Mouse (Mus musculus) gastrocnemius, postnatal 10 days (tissue): ENCODE data around the gene Herpud1. TPM values are rescaled to one million over a fixed set of nuclear protein-coding genes. Genes with fewer than 3 reads are reported as not detected.
A peak's percentile ranks its signal among the peaks of the same experiment; 100 is the strongest.

Experiments
- DNase-seq: peaks from one replicate; pipeline ENCODE4 v3.0.0; 2021; ENCODE audit warnings: mixed read lengths
- total RNA-seq, 2 experiments: library from RNA; stranded (reverse); gene quantifications; 2 replicates each; pipeline ENCODE4 v1.2.3; 2021

The Herpud1 gene
- total RNA-seq, 2 experiments from 2014 or later, result 51.7 to 56.6 TPM

DNA sequence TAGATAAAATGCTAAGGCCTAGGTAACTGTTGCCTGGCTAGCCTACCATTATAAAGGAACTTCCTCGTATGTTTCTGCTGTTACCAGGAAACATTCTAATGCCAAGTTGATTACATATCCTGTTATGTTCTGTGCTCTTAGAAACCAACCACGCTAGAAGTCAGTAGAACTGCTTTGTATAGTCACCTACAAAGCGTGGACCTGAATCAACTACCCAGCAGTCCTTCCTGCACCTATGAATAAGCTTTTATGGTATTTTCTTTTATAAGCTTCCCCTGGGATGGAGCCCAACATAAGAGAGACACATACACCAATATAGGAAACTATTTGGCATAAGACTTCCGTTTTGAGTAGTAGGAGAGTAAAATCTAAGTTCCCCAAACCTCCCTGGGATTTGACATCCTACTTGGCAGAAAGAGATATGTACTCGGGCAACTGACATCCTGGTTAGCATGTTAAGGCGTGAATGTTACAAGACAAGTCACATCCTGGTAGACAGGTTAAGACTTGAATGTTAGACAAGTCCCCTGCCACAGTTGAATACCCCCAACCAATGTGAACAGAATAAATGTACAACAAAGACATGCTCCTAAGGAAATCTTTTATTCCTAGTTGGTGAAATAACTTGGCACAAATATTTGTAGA lies 13.2 kb upstream of the Herpud1 start:
- no peak for DNase-seq

DNA sequence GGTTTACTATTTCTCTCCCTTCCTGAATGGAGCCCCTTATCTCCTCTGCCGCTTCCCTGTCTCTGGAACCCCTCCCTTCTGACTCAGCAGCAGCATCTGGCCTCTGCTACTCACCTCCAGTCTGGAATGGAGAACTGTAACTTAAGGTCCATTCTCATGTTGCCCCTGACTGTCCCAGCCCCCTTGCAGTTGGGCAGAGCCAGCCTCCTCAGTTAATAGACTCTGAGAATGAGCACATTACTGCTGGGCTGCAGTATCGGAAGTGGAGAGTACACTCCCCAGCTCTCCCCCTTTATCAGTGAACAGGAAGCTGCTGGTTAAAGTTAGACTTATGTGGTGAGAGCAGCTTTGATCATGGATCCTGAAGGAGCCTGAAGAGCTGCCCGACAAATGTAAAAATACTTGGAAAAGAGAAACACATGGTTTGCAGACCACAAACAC lies 10.7 kb upstream of the Herpud1 start:
- no peak for DNase-seq

DNA sequence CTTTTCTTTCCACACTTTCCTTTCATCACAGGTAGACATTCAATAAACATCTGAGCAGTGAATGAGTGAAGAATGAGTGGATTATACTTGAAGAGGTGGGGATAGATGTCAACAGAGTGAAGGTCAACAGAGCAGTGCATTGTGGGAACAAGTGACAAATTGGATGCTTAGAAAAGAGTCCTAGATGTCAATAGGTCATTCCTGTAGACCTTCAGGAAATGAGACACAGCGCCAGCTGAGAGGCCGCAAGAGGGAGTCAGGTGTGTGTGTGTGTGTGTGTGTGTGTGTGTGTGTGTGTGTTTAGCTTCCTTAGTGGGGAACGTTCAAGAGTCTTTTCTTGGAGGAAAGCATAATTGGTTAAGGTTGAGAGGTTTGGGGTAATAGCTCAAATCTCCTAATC lies 10.1 kb upstream of the Herpud1 start:
- no peak for DNase-seq

GRCm38 (mm10) chr8:94376580-94376979 lies 9.7 kb upstream of the Herpud1 start:
- DNase-seq, result no peak

DNA sequence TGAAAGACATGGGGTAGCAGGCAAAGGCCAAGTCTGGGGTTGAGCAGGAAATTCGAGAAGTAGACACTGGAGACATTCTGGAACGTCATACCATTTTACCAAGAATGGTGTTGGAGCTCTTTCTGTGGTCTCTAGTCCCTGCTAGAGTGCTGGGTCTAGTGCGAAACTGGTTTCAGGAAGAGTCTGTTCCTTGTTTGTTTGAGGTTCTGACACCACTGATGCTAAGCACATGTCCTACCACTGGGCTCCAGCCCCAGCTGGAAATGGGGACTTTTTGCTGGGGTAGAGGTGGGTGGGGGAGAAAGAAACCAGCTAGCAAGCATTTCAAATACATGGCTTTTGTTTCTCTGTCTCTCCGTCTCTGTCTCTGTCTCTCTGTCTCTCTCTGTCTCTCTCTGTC lies 9.2 kb upstream of the Herpud1 start:
- no peak for DNase-seq

GRCm38 (mm10) chr8:94377714-94378205 lies 8.5 kb upstream of the Herpud1 start:
- DNase-seq, result peak; percentile 30

- no peak for DNase-seq
These were observed 7.3 kb upstream of the Herpud1 start for GRCm38 (mm10) chr8:94378763-94379415.

DNA sequence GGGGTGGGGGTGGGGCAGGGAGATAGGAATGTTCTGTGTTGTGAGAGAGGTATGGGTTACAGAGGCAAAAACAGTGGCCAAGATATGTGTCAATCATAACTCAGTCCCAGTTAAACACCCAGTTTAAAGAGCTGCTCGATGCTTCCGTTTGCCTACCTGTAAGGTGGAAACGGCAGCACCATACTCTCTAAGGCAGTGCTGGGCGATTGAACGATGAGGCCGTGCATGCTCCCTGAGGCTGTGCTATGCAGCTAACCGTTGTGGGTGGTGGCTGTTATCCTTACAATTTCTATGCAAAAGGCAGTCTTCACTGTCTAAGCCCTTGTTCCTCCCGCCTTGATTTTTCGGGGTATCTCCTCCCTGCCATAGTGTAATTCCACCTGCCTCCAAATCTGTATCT lies 6.6 kb upstream of the Herpud1 start:
- DNase-seq, result no peak

GRCm38 (mm10) chr8:94384166-94384565 lies 2.1 kb upstream of the Herpud1 start:
- no peak for DNase-seq

- DNase-seq, result no peak
These were observed 578 bp upstream of the Herpud1 start for GRCm38 (mm10) chr8:94385506-94386213.

DNA sequence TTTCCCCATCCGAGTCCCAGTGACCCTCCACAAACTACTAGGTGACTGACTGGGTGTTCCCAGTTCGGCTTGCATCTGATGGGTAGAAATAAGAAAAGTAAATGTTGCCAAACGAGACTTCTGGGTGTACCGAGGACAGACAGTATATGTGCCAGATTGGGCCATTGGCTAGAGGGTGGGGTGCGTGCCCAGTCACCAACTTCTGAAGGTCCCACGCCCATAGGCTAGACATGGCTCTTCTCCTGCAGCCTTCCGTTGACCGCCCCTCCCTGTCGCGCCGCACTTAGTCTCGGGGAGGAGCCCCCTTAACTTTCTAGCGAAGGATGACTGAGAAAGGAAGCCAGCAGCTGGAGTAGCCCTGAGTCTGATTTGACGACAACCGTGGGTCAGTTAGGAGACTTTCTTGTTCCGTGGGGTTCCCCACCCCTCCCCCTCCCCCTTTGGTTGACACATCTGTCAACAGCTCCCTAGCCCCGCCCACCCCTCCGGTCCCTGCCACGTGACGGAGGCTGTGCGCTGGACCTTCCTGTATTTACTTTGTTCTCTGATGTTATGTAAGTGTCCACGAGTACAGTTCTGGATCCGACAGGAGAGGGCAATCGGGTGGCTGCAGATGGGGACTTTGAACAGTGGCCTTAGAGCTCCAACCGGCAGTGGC lies 918 bp downstream of the Herpud1 start:
- DNase-seq, result peak; percentile 71

- DNase-seq, result no peak
These were observed 1.5 kb downstream of the Herpud1 start for GRCm38 (mm10) chr8:94387785-94388184.

DNA sequence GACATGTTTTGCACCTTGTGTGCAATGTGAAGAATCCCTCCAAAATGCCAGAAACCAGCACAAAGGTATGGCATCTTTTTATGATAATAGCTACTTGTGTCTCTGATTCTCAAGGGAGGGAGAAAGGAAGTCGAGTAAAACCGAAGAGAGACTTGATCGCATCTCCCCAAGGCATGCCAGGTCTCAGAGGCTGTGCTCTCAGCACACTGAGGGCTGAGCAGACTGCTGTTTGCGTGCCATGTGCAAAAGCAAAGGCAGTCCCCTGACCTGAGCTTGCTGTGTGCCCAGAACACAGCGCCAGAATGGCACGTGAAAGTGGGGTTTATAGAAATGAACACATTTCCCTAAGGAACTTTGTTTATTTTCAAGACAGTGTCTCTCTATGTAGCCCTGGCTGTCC lies 3.3 kb downstream of the Herpud1 start:
- no peak for DNase-seq

GRCm38 (mm10) chr8:94390429-94390828 lies 4.2 kb downstream of the Herpud1 start:
- DNase-seq, result no peak

- no peak for DNase-seq
These were observed 4.7 kb downstream of the Herpud1 start for GRCm38 (mm10) chr8:94390910-94391309.

DNA sequence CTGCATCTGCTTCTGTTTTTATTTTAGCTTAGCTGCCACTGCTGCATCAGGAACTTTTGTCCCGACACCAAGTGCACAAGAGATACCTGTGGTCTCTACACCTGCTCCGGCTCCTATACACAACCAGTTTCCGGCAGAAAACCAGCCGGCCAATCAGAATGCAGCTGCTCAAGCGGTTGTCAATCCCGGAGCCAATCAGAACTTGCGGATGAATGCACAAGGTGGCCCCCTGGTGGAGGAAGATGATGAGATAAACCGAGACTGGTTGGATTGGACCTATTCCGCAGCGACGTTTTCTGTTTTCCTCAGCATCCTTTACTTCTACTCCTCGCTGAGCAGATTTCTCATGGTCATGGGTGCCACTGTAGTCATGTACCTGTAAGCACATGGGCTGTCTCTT lies 5.9 kb downstream of the Herpud1 start:
- peak; percentile 66 for DNase-seq

DNA sequence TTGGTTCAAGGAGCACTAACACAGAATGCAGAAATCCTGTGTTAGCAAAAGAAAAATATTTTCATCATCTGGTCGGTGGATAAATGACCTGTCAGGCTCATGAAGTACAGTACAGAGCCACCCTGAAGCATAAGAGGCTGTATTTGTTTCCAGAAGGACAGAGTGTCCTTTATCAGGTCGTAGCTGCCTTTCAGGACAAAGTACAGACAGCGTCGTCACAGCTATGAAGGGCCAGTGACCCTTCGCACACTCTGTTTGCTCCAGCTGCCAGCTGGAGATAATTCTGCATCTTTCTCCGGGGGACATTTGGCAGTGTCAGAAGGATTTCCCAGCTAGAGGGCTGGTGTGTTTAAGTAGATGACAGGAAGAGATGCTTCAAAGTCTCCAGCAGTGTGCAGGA lies 6.4 kb downstream of the Herpud1 start:
- no peak for DNase-seq

DNA sequence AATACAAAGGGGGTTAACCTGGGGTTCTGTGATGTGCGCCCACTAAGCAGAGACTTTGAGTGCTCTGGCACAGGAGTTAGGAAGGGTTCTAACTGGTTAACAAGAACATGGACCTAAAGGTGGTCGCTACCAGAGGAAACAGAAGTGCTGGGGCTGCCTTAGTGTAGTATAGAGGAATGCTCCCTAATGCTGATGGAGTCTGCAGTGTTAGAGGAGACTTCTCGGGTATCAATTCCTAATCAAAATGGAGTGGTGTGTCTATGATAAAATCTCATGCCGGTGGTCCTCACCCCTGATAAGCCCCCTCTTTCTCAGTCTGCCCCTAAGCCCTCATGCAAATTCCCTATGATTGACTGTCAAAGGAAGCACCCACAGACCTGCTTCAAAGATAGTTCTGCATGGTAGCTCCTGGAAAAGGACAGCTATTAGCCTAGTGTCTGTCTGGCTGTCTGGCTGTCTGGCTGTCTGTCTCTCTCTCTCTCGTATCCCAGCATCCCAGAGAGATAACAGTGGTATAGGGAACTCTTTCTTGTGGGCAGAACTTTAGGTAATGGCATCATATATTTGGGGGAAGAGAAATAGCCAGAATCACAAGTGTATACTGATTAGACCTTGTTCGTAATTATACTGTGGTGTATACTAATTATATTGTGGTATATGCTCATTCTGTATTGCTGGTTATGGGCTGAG lies 9.8 kb downstream of the Herpud1 start:
- DNase-seq, result no peak

DNA sequence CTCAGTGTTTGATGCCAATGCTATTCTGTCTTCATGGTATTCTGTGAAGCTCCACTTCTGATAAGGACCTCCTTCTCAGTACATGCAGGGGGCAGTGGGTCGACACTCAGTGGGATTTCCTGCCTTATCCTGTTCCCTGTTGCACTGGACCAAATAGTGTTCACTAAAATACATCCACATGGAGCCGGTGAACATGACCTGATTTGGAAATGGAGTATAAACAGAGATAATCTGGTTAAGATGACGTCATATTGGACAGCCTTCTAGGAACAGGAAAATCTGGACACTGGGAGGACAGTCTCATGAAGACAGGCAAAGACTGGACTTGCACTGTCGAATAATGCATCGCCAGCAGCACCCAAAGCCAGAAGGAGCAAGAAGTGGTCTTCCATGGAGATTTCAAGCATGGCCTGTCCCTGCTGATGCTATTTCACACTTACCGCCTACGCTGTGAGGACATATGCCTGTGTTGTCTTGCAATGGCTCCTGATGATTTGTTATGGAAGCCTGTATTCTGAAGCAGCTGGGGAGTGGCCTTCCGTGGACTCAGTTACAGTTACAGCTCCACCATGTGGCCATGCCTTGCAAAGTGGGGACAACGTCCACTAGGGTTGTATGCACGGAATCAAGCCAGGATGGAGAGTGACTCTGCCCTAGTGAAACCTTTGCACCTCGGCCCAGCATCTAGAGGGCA lies 10.9 kb downstream of the Herpud1 start:
- DNase-seq, result peak; percentile 58

GRCm38 (mm10) chr8:94398587-94398986 lies 12.3 kb downstream of the Herpud1 start:
- DNase-seq, result no peak

- no peak for DNase-seq
These were observed 13.2 kb downstream of the Herpud1 start for GRCm38 (mm10) chr8:94399361-94399953.
